Mouse (Mus musculus) retina, postnatal 1 day (tissue): ENCODE measurements around the gene Krtap16-1.

Experiments used
- DNase-seq: peaks from one replicate; pipeline ENCODE4 v3.0.0-alpha.2; 2012

Krtap16-1 gene

GRCm38 (mm10) chr11:99986180-99986647 is at the start of gene Krtap16-1:
Gene Krtap16-1 (minus strand): TSS chr11:99986597.
- no peak for DNase-seq

GRCm38 (mm10) chr11:100029768-100030167 is 43.4 kb upstream of the Krtap16-1 start, which contains the start of gene Krt33b:
Gene Krt33b (minus strand): TSS chr11:100029868.
- DNase-seq, result no peak

- no peak for DNase-seq
Measured at GRCm38 (mm10) chr11:100021438-100021837, 35.0 kb upstream of the Krtap16-1 start.

GRCm38 (mm10) chr11:100019466-100019865 is 33.1 kb upstream of the Krtap16-1 start:
- DNase-seq, result no peak

GRCm38 (mm10) chr11:100016112-100016511 is 29.7 kb upstream of the Krtap16-1 start, which contains the start of gene Krt33a:
Gene Krt33a (minus strand): TSS chr11:100016212.
- DNase-seq, result no peak

GRCm38 (mm10) chr11:100013691-100014171 is 27.3 kb upstream of the Krtap16-1 start:
- DNase-seq, result no peak

GRCm38 (mm10) chr11:100010682-100011081 is 24.3 kb upstream of the Krtap16-1 start:
- DNase-seq, result no peak

GRCm38 (mm10) chr11:100008336-100008735 is 21.9 kb upstream of the Krtap16-1 start:
- no peak for DNase-seq

GRCm38 (mm10) chr11:100006624-100007023 is 20.2 kb upstream of the Krtap16-1 start:
- peak; percentile 14 for DNase-seq

GRCm38 (mm10) chr11:100005905-100006304 is 19.5 kb upstream of the Krtap16-1 start:
- no peak for DNase-seq

GRCm38 (mm10) chr11:100004846-100005245 is 18.4 kb upstream of the Krtap16-1 start:
- peak; percentile 63 for DNase-seq

- DNase-seq, result no peak
Measured at GRCm38 (mm10) chr11:99999091-99999490, 12.7 kb upstream of the Krtap16-1 start.

- no peak for DNase-seq
Measured at GRCm38 (mm10) chr11:99994384-99994661, 7.9 kb upstream of the Krtap16-1 start.

- DNase-seq, result peak; percentile 12
Measured at GRCm38 (mm10) chr11:99993620-99994383, 7.4 kb upstream of the Krtap16-1 start, which contains the start of gene Krtap17-1. Gene Krtap17-1 (minus strand): TSS chr11:99993994.

GRCm38 (mm10) chr11:99990571-99990970 is 4.2 kb upstream of the Krtap16-1 start:
- no peak for DNase-seq

- DNase-seq, result no peak
Measured at GRCm38 (mm10) chr11:99989881-99990405, 3.5 kb upstream of the Krtap16-1 start.

- DNase-seq, result no peak
Measured at GRCm38 (mm10) chr11:99988530-99988929, 2.1 kb upstream of the Krtap16-1 start.

- DNase-seq, result peak; percentile 72
Measured at GRCm38 (mm10) chr11:99985291-99986092, 905 bp downstream of the Krtap16-1 start.

GRCm38 (mm10) chr11:99983442-99983841 is 3.0 kb downstream of the Krtap16-1 start:
- DNase-seq, result no peak

GRCm38 (mm10) chr11:99982731-99983130 is 3.7 kb downstream of the Krtap16-1 start:
- DNase-seq, result no peak

- no peak for DNase-seq
Measured at GRCm38 (mm10) chr11:99978953-99979352, 7.4 kb downstream of the Krtap16-1 start, which contains the start of gene Krtap29-1. Gene Krtap29-1 (minus strand): TSS chr11:99979053.

GRCm38 (mm10) chr11:99965961-99966360 is 20.4 kb downstream of the Krtap16-1 start:
- DNase-seq, result no peak

- DNase-seq, result peak; percentile 10
Measured at GRCm38 (mm10) chr11:99964213-99964612, 22.2 kb downstream of the Krtap16-1 start.
